Mouse (Mus musculus): Measurements from ENCODE around the gene Shank2. TPM values are rescaled to one million over a fixed set of nuclear protein-coding genes. Genes with fewer than 3 reads are reported as not detected.

Gene Shank2
- polyA plus RNA-seq, 1 experiment from 2014 or later: 1.7 TPM

- no peaks in the 10 kb centered on the region for H3K9me3 ChIP-seq (ENCODE audit: control insufficient read depth, low read length)
- DNase-seq (ENCODE audit: low spot score): no peak
- H3K9ac ChIP-seq (ENCODE audit: low read length): no peak overlapping the region
- no peak for ATAC-seq (replicated peaks; ENCODE audit: low FRiP score, low TSS enrichment, low read depth)
- no peaks in the 10 kb centered on the region for H3K4me1 ChIP-seq (replicated peaks; ENCODE audit: control insufficient read depth, insufficient read depth, low read length)
- no peaks in the 10 kb centered on the region for H3K27me3 ChIP-seq (replicated peaks; ENCODE audit: control insufficient read depth, insufficient read depth, low read length)
- no peak overlapping the region for H3K4me3 ChIP-seq (ENCODE audit: low read depth, low read length)
- no peaks in the 10 kb centered on the region for H3K36me3 ChIP-seq (ENCODE audit: control insufficient read depth, insufficient read depth, low read length)
- no peak overlapping the region for H3K27ac ChIP-seq (ENCODE audit: low read depth)
- WGBS: 87% methylated on average over 9 of the region's 9 CpGs
- H3K4me2 ChIP-seq (ENCODE audit: low read length): no peak overlapping the region
Observed at GRCm38 (mm10) chr7:144210526-144210925, 208.8 kb downstream of the Shank2 start.

- Histone ChIP-seq H3K27ac (ENCODE audit: low read depth) (no peak overlapping the region), H3K27me3 (replicated peaks; ENCODE audit: control insufficient read depth, insufficient read depth, low read length) (no peaks in the 10 kb centered on the region), H3K9me3 (ENCODE audit: control insufficient read depth, low read length) (no peaks in the 10 kb centered on the region), H3K9ac (ENCODE audit: low read length) (no peak overlapping the region), H3K4me2 (ENCODE audit: low read length) (no peak overlapping the region), H3K4me1 (replicated peaks; ENCODE audit: control insufficient read depth, insufficient read depth, low read length) (no peaks in the 10 kb centered on the region), H3K36me3 (ENCODE audit: control insufficient read depth, insufficient read depth, low read length) (no peaks in the 10 kb centered on the region), H3K4me3 (ENCODE audit: low read depth, low read length) (no peak overlapping the region)
- no peak for DNase-seq (ENCODE audit: low spot score)
- ATAC-seq (replicated peaks; ENCODE audit: low FRiP score, low TSS enrichment, low read depth): no peak
Observed at GRCm38 (mm10) chr7:144212694-144213093, 211.0 kb downstream of the Shank2 start.

- ATAC-seq (replicated peaks; ENCODE audit: low FRiP score, low TSS enrichment, low read depth): 0 out of 2 replicates have a peak, but pooled peaks have one; percentile 19
- peak; percentile 78 for DNase-seq (ENCODE audit: low spot score)
Observed at GRCm38 (mm10) chr7:144217192-144217591, 215.5 kb downstream of the Shank2 start.

GRCm38 (mm10) chr7:144228683-144229082 is 227.0 kb downstream of the Shank2 start:
- no peaks in the 10 kb centered on the region for H3K36me3 ChIP-seq (ENCODE audit: control insufficient read depth, insufficient read depth, low read length)
- no peak overlapping the region for H3K4me2 ChIP-seq (ENCODE audit: low read length)
- no peak overlapping the region for H3K9ac ChIP-seq (ENCODE audit: low read length)
- no peak overlapping the region for H3K4me3 ChIP-seq (ENCODE audit: low read depth, low read length)
- no peaks in the 10 kb centered on the region for H3K27me3 ChIP-seq (replicated peaks; ENCODE audit: control insufficient read depth, insufficient read depth, low read length)
- 86% methylated on average over 5 of the region's 5 CpGs for WGBS
- no peak for DNase-seq (ENCODE audit: low spot score)
- no peak for ATAC-seq (replicated peaks; ENCODE audit: low FRiP score, low TSS enrichment, low read depth)
- H3K4me1 ChIP-seq (replicated peaks; ENCODE audit: control insufficient read depth, insufficient read depth, low read length): no peaks in the 10 kb centered on the region
- no peak overlapping the region for H3K27ac ChIP-seq (ENCODE audit: low read depth)
- no peaks in the 10 kb centered on the region for H3K9me3 ChIP-seq (ENCODE audit: control insufficient read depth, low read length)

More at GRCm38 (mm10) chr7:144217192-144217591, 215.5 kb downstream of the Shank2 start:
- Histone ChIP-seq H3K9me3 (ENCODE audit: control insufficient read depth, low read length) (no peaks in the 10 kb centered on the region), H3K4me3 (ENCODE audit: low read depth, low read length) (no peak overlapping the region), H3K27me3 (replicated peaks; ENCODE audit: control insufficient read depth, insufficient read depth, low read length) (no peaks in the 10 kb centered on the region), H3K4me2 (ENCODE audit: low read length) (no peak overlapping the region), H3K27ac (ENCODE audit: low read depth) (no peak overlapping the region), H3K4me1 (replicated peaks; ENCODE audit: control insufficient read depth, insufficient read depth, low read length) (no peaks in the 10 kb centered on the region), H3K36me3 (ENCODE audit: control insufficient read depth, insufficient read depth, low read length) (no peaks in the 10 kb centered on the region), H3K9ac (ENCODE audit: low read length) (no peak overlapping the region)
- whole genome bisulfite sequencing: 2% methylated on average over 3 of the region's 3 CpGs

- Histone ChIP-seq H3K9ac (ENCODE audit: low read length) (no peak overlapping the region), H3K4me2 (ENCODE audit: low read length) (no peak overlapping the region), H3K4me3 (ENCODE audit: low read depth, low read length) (no peak overlapping the region), H3K36me3 (ENCODE audit: control insufficient read depth, insufficient read depth, low read length) (no peaks in the 10 kb centered on the region), H3K27ac (ENCODE audit: low read depth) (no peak overlapping the region), H3K27me3 (replicated peaks; ENCODE audit: control insufficient read depth, insufficient read depth, low read length) (no peaks in the 10 kb centered on the region), H3K9me3 (ENCODE audit: control insufficient read depth, low read length) (no peaks in the 10 kb centered on the region), H3K4me1 (replicated peaks; ENCODE audit: control insufficient read depth, insufficient read depth, low read length) (no peaks in the 10 kb centered on the region)
- 25% methylated on average over 1 of the region's 1 CpGs for WGBS
- ATAC-seq (replicated peaks; ENCODE audit: low FRiP score, low TSS enrichment, low read depth) (no peak), DNase-seq (ENCODE audit: low spot score) (no peak)
Observed at GRCm38 (mm10) chr7:144229421-144229820, 227.7 kb downstream of the Shank2 start.

DNA sequence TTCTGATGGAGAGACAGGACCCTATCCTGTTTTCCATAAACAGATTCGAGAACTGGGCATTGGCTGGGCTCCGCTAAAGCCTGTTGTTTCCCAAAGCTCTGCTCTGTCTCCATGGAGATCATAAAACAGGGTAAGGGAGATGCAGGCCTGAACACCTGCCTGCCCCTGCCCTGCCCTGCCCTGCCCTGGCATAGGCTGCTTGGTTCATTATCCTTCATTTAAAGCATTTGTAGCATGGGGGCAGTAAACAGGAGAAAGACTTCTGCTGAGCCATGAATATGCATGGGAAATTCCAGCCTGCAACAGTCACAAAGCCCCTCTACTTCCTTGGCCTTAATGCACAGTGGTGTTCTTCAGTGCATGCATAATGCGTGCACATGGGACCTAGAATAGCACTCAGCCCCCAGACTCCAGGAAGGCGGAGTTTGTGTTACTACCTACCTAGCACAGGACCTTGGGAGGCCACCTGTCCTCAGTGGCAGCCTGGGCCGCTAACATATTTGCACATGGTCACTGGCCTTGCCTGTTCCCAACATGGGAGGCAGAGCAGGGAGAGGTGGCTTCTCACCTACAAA is 230.5 kb downstream of the Shank2 start:
- WGBS: 75% methylated on average over 5 of the region's 5 CpGs

DNA sequence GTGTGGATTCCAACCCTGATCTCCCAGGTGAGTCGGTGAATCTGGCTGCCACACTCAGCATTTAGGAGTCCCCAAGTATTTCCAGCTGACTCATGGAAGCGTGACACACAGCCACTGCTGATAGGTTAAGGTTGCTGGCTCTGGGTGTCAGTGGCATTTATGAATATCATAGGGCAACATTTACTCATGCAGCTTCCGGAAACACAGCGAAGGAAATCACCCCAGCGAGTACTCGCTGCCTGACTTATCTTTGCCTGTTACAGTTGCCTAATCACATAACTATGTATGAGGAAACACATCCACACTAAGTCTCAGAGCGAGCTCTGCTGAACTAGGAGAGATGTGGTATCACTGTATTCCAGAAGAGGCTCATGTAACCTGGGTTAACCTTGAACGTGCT is 231.8 kb downstream of the Shank2 start:
- H3K27ac ChIP-seq (ENCODE audit: low read depth): no peak overlapping the region
- H3K9me3 ChIP-seq (ENCODE audit: control insufficient read depth, low read length): no peaks in the 10 kb centered on the region
- no peak overlapping the region for H3K4me2 ChIP-seq (ENCODE audit: low read length)
- 81% methylated on average over 8 of the region's 8 CpGs for WGBS
- no peak for ATAC-seq (replicated peaks; ENCODE audit: low FRiP score, low TSS enrichment, low read depth)
- H3K27me3 ChIP-seq (replicated peaks; ENCODE audit: control insufficient read depth, insufficient read depth, low read length): no peaks in the 10 kb centered on the region
- DNase-seq (ENCODE audit: low spot score): no peak
- H3K9ac ChIP-seq (ENCODE audit: low read length): no peak overlapping the region
- no peaks in the 10 kb centered on the region for H3K36me3 ChIP-seq (ENCODE audit: control insufficient read depth, insufficient read depth, low read length)
- H3K4me3 ChIP-seq (ENCODE audit: low read depth, low read length): no peak overlapping the region
- no peaks in the 10 kb centered on the region for H3K4me1 ChIP-seq (replicated peaks; ENCODE audit: control insufficient read depth, insufficient read depth, low read length)

More for the DNA sequence above, 230.5 kb downstream of the Shank2 start:
- H3K4me1 ChIP-seq (replicated peaks; ENCODE audit: control insufficient read depth, insufficient read depth, low read length): no peaks in the 10 kb centered on the region
- H3K9ac ChIP-seq (ENCODE audit: low read length): no peak overlapping the region
- DNase-seq (ENCODE audit: low spot score) (no peak), ATAC-seq (replicated peaks; ENCODE audit: low FRiP score, low TSS enrichment, low read depth) (no peak)
- no peak overlapping the region for H3K4me3 ChIP-seq (ENCODE audit: low read depth, low read length)
- H3K4me2 ChIP-seq (ENCODE audit: low read length): no peak overlapping the region
- H3K36me3 ChIP-seq (ENCODE audit: control insufficient read depth, insufficient read depth, low read length): no peaks in the 10 kb centered on the region
- no peaks in the 10 kb centered on the region for H3K9me3 ChIP-seq (ENCODE audit: control insufficient read depth, low read length)
- no peaks in the 10 kb centered on the region for H3K27me3 ChIP-seq (replicated peaks; ENCODE audit: control insufficient read depth, insufficient read depth, low read length)
- no peak overlapping the region for H3K27ac ChIP-seq (ENCODE audit: low read depth)

DNA sequence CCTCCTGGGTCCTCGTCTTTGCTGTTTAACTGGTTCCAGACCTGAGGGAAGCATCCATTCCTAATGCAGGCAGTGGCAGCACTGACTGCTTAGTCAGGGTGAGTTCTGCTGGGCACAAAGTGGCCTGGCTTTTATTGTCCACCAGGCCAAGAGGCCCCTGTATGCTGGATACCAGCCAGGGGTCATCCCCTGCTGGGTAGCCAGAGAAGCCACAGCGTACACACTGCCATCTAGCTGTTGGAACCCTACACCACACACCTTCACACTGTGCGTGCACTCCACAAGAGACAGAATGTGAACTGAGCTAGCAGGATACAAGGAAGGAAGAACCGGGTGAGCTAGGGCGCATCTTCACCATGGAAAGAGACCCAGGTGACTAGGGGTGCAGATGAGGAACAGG is 233.1 kb downstream of the Shank2 start:
- WGBS: 54% methylated on average over 5 of the region's 5 CpGs
- H3K27ac ChIP-seq (ENCODE audit: low read depth): no peak overlapping the region
- H3K4me1 ChIP-seq (replicated peaks; ENCODE audit: control insufficient read depth, insufficient read depth, low read length): no peaks in the 10 kb centered on the region
- no peaks in the 10 kb centered on the region for H3K36me3 ChIP-seq (ENCODE audit: control insufficient read depth, insufficient read depth, low read length)
- H3K9ac ChIP-seq (ENCODE audit: low read length): no peak overlapping the region
- no peaks in the 10 kb centered on the region for H3K27me3 ChIP-seq (replicated peaks; ENCODE audit: control insufficient read depth, insufficient read depth, low read length)
- no peak for DNase-seq (ENCODE audit: low spot score)
- ATAC-seq (replicated peaks; ENCODE audit: low FRiP score, low TSS enrichment, low read depth): no peak
- no peak overlapping the region for H3K4me2 ChIP-seq (ENCODE audit: low read length)
- H3K9me3 ChIP-seq (ENCODE audit: control insufficient read depth, low read length): no peaks in the 10 kb centered on the region
- H3K4me3 ChIP-seq (ENCODE audit: low read depth, low read length): no peak overlapping the region

GRCm38 (mm10) chr7:144235523-144235922 is 233.8 kb downstream of the Shank2 start:
- ATAC-seq (replicated peaks; ENCODE audit: low FRiP score, low TSS enrichment, low read depth): no peak
- no peak overlapping the region for H3K4me3 ChIP-seq (ENCODE audit: low read depth, low read length)
- H3K27ac ChIP-seq (ENCODE audit: low read depth): no peak overlapping the region
- no peaks in the 10 kb centered on the region for H3K4me1 ChIP-seq (replicated peaks; ENCODE audit: control insufficient read depth, insufficient read depth, low read length)
- no peaks in the 10 kb centered on the region for H3K27me3 ChIP-seq (replicated peaks; ENCODE audit: control insufficient read depth, insufficient read depth, low read length)
- DNase-seq (ENCODE audit: low spot score): no peak
- no peaks in the 10 kb centered on the region for H3K36me3 ChIP-seq (ENCODE audit: control insufficient read depth, insufficient read depth, low read length)
- 82% methylated on average over 4 of the region's 4 CpGs for WGBS
- H3K4me2 ChIP-seq (ENCODE audit: low read length): no peak overlapping the region
- no peaks in the 10 kb centered on the region for H3K9me3 ChIP-seq (ENCODE audit: control insufficient read depth, low read length)
- no peak overlapping the region for H3K9ac ChIP-seq (ENCODE audit: low read length)

Measured in intestine, embryonic 14.5 days (tissue).